Mouse (Mus musculus): ENCODE measurements around the gene Wdr72. TPM values are rescaled to one million over a fixed set of nuclear protein-coding genes. Genes with fewer than 3 reads are reported as not detected.

Gene Wdr72
- not detected for total RNA-seq (2023)

DNA sequence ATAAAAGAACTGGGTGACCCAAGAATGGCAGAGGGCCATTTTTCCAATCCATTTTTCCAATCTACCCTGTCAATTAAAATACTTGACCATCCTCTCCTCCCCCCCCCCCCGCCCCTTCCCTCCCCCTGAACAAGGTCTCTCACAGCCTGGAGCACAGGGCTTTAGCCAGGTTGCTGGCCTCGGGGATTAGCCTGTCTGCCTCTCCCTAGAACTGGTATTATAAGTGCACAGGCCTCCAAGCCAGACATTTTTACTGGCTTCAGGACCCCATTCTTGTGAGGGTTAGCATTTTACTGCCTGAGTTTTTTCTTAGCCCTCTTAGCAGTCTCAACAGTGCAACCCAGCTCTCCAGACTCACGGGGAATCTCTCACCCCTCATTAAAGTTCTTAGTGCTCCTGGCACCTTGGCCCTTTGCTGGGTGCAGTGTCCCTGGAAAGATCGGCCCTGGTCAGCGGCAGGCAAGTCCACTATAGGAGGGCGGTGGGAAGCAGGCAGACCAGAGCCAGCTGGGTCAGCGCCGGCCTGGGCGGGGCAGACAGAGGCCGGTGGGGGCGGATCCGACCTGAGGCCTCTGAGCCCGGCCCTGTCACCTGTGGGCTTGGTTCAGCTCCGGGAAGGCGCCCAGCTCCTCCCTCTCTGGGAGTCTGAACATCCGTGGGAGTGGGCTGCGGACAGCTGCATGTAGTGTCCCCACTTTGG, at the start of gene Wdr72:
TSS of gene Wdr72 (plus strand) at position 596 of the 700 bp plus-strand sequence.

Other genes with a start within 250 kb of the Wdr72 start
- not detected for gene Unc13c, start 141.4 kb upstream of the Wdr72 start, total RNA-seq (2023)